Mouse (Mus musculus): ENCODE measurements around the gene Pax3. TPM values are rescaled to one million over a fixed set of nuclear protein-coding genes. Genes with fewer than 3 reads are reported as not detected.

The Pax3 gene
- total RNA-seq, 1 experiment from 2014 or later: not detected

GRCm38 (mm10) chr1:78060850-78061249 is 136.1 kb downstream of the Pax3 start:
- DNase-seq: no peak

- no peak for DNase-seq
Measured at GRCm38 (mm10) chr1:78057939-78058338, 139.0 kb downstream of the Pax3 start.

GRCm38 (mm10) chr1:78053677-78054076 is 143.3 kb downstream of the Pax3 start:
- no peak for DNase-seq

Other genes starting within 250 kb of the Pax3 start
- gene Sgpp2, start 113.2 kb upstream of the Pax3 start, total RNA-seq (2021): 1.1 and 2.6 TPM in 2 replicates

All from adrenal gland, postnatal 14 days (tissue).